Mouse (Mus musculus) heart, postnatal 0 days (tissue): ENCODE results near the gene Snrk.

Source experiments
- CTCF ChIP-seq: IDR thresholded peaks from 2 replicates; pipeline ENCODE4 v1.5.1; 2016; ENCODE audit warnings: antibody characterized with exemption, control low read depth, low read depth
- EP300 ChIP-seq: IDR thresholded peaks from 2 replicates; pipeline ENCODE4 v1.6.1; 2016; ENCODE audit warnings: antibody characterized with exemption, low read depth

- no peak for TF ChIP-seq CTCF
- no peak for TF ChIP-seq EP300
These were observed 18.2 kb downstream of the Snrk start for GRCm38 (mm10) chr9:122135095-122135884.
